Mouse (Mus musculus): Measurements from ENCODE around the gene Acsl1. TPM values are rescaled to one million over a fixed set of nuclear protein-coding genes. Genes with fewer than 3 reads are reported as not detected.

The Acsl1 gene
- polyA plus RNA-seq, 1 experiment from 2014 or later: 18.5 TPM

DNA sequence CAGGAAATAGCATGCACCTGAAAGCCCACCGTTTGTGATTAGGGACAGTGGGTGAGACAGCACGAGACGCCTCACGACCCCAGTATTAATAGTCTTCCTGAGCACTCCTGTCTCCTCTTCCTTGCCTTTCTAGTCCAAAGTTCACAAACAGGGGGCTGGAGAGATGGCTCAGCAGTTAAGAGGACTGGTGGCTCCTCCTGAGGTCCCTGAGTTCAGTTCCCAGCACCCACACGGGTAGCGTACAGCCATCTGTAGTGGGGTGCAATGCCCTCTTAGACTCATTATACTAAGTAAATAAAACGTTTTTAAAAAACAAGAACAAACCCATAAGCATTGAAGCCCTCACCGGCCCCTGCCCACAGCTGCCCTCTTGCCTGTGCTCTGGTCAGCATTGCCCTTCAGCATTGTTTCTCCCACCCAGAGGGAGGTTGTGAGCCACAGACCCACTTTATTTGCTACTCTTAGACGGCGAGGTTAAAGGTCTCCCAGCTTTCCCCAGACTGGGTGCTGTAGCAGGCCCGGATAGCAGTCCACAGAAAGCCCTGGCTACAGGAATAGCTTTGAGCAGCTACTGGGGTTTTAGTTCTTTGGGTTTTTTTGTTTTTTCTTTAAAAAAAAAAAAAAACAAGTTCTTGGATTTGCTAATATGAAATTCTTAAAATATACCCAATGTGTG lies 22.8 kb downstream of the Acsl1 start:
- 89% methylated on average over 11 of the region's 11 CpGs for WGBS

DNA sequence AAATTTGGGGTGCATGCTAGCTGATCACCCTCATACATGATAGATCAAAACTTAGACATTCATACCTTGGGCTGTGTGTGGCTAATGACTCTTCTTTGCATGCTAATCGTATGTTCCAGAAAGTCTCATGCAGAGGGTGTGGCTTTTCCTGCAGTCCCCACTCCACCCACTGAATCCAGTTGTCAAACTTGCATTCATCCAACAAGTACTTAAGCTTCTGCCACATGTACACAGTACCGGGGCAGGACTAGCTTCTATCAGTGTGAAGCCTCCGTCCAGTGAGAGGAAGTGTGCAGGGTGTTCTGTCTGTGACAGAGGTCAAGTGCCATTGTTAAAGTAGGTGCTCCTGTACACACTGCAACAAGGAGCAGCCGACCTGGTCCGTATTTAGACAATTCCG lies 26.0 kb downstream of the Acsl1 start:
- Histone ChIP-seq H3K4me2 (no peak overlapping the region), H3K36me3 (no peaks in the 10 kb centered on the region), H3K9ac (no peak overlapping the region), H3K27ac (no peak overlapping the region), H3K4me3 (replicated peaks) (no peak overlapping the region), H3K4me1 (peaks cover 29% of the 10 kb centered on the region), H3K27me3 (no peaks in the 10 kb centered on the region; the same call in 1 of the 2 replicates), H3K9me3 (replicated peaks) (no peaks in the 10 kb centered on the region)
- ATAC-seq (replicated peaks; ENCODE audit: low FRiP score): no peak
- 75% methylated on average over 6 of the region's 6 CpGs for WGBS

More for the DNA sequence above, 22.8 kb downstream of the Acsl1 start:
- Histone ChIP-seq H3K4me3 (replicated peaks) (no peak overlapping the region), H3K4me2 (no peak overlapping the region), H3K36me3 (no peaks in the 10 kb centered on the region), H3K4me1 (no peaks in the 10 kb centered on the region; the same call in 1 of the 2 replicates), H3K27me3 (no peaks in the 10 kb centered on the region), H3K9ac (no peak overlapping the region), H3K27ac (no peak overlapping the region), H3K9me3 (replicated peaks) (no peaks in the 10 kb centered on the region)
- no peak for ATAC-seq (replicated peaks; ENCODE audit: low FRiP score)

DNA sequence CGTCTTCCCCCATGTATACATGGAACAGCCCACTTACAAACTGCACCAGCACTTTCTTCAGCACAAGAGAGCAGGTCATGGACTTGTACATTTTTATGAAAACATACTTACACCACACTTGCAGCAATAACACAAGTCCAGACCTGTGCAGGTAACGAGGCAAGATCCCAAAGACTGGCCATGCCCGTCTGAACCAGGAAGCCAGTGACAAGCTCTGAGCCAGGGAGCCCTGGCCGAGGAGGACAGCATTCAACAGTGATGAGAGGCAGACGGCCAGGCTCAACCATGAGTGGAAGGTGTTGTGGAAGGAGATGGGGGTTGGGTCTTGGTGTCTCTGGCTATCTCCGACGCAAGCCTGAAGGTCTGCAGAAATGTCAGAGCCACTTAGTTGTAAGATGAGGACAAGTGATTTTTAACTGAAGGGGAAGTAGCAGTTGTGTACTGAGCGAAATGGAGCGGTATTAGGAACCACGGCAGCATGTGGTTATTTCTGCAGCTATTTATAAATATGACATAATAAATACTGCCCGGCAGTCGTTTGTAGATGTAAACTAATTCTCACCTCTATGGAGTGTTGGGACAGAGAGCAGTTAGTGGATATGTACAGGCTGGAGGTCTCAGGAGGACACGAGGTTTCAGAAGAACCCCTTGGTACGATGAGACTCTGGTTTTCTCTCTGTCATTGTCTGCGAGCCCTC lies 26.6 kb downstream of the Acsl1 start:
- Histone ChIP-seq H3K9me3 (replicated peaks) (no peaks in the 10 kb centered on the region), H3K36me3 (no peaks in the 10 kb centered on the region), H3K27ac (no peak overlapping the region), H3K27me3 (no peaks in the 10 kb centered on the region; the same call in 1 of the 2 replicates), H3K4me2 (no peak overlapping the region), H3K4me3 (replicated peaks) (no peak overlapping the region), H3K4me1 (peaks cover 33% of the 10 kb centered on the region), H3K9ac (no peak overlapping the region)
- WGBS: 74% methylated on average over 15 of the region's 15 CpGs
- no peak for ATAC-seq (replicated peaks; ENCODE audit: low FRiP score)

DNA sequence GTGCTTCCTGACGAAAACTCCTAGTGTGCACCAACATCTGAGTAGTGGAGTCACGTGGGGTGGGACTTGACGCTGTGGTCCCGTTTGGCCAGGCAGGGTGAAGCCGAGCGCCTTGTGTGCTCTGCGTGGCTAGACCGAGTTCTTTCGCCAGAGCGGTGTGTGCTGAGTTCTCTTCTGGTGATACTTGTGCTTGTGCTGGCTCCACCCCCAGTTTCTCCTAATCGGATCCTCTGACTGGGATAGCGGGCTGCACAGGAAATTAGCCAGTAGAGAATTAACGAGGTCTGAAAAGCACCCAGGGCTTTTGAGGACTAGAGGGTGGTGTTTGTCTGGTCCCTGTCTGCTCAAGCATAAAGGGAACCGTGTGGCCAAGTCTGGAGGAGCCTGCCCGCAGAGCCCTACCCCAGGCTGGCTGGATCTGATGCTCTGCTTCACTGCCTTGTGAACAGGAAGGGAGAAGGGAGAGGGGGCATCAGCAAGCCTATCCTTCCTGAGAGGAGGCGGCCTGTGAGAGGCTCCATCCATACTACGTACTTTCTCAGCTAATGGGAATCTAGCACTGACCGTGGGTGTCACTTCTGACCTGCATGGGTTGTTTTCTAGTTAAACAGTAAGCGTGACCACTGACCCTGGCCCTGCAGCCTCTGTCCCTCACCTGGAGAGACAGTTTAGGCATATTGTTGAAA lies 28.7 kb downstream of the Acsl1 start:
- Histone ChIP-seq H3K4me2 (peak overlapping the region; percentile 51), H3K9me3 (replicated peaks) (no peaks in the 10 kb centered on the region), H3K9ac (no peak overlapping the region), H3K36me3 (no peaks in the 10 kb centered on the region), H3K4me3 (replicated peaks) (peak overlapping the region; percentile 6), H3K27ac (peak overlapping the region; percentile 70), H3K27me3 (no peaks in the 10 kb centered on the region; the same call in 1 of the 2 replicates), H3K4me1 (peaks cover 48% of the 10 kb centered on the region)
- peak; percentile 94 for ATAC-seq (replicated peaks; ENCODE audit: low FRiP score)
- WGBS: 16% methylated on average over 19 of the region's 19 CpGs

DNA sequence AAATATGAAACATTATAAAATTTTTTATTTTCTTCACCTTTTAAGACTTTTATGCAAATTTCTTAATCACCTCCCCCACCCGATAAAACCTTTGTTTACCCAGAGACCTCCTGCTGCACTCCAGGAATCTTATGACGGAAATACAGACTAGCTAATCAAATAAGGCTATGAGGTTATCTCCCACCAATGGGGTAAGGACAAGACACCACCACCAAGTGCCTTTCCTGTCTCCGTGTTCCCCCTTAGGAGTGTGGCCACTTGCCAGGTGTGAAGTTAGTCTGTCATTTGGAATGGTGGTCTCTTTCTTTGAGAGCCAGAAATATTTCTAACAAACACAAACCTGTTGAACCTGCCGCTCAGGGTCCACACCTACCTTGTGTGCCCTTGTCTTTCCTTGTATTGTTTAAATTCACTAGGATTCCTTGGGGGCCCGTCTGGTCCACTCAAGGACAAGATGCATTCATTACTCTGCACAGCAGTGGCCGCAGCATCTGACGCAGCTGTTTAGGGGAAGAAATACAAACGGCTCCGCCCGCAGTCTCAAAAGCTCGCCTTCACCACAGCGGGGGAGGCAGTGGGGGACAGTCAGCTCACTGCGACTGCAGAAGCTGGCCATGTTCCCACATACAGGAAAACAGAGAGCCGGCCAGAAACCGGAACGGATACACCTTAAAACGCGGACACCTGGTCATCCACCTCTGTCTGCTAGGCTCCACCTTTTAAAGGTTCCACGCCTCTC lies 31.7 kb downstream of the Acsl1 start:
- WGBS: 34% methylated on average over 19 of the region's 19 CpGs
- Histone ChIP-seq H3K27ac (no peak overlapping the region), H3K9ac (no peak overlapping the region), H3K9me3 (replicated peaks) (no peaks in the 10 kb centered on the region), H3K4me3 (replicated peaks) (peak overlapping the region; percentile 38), H3K27me3 (no peaks in the 10 kb centered on the region; the same call in 1 of the 2 replicates), H3K36me3 (no peaks in the 10 kb centered on the region), H3K4me1 (peaks cover 56% of the 10 kb centered on the region), H3K4me2 (peak overlapping the region; percentile 60)
- ATAC-seq (replicated peaks; ENCODE audit: low FRiP score): no peak

DNA sequence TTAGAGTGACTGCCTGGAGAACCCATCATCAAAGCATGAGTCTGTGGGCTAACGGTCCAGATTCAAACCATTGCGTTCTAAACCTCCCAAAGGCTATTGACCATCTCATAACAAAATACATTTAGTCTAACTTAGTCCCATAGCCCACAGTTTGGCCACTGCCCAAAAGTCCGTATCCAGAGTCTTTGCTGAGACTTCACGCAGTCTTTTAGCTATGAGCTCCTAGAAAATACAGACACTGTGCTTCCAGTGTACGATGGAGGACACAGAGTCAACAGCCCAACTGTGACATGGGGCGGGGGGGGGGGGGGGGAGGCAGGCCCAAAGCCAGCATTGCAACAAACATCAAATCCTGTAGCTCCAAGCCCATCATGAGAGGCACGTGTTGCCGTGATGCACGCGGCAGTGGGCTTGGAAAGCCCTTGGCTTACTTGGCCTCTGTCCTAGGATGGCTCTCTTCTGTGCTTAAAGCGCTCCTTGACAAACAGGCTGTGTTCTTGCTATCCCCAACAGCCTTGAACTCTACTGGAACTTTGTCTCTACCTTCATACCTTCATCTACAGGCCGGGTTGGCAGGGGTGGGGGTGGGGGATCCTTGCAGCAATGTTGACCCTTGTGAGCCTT lies 32.3 kb downstream of the Acsl1 start:
- Histone ChIP-seq H3K9me3 (replicated peaks) (no peaks in the 10 kb centered on the region), H3K27ac (no peak overlapping the region), H3K9ac (no peak overlapping the region), H3K4me1 (peaks cover 56% of the 10 kb centered on the region), H3K4me3 (replicated peaks) (peak overlapping the region; percentile 38), H3K27me3 (no peaks in the 10 kb centered on the region; the same call in 1 of the 2 replicates), H3K36me3 (no peaks in the 10 kb centered on the region), H3K4me2 (peak overlapping the region; percentile 60)
- WGBS: 78% methylated on average over 12 of the region's 12 CpGs
- ATAC-seq (replicated peaks; ENCODE audit: low FRiP score): no peak

DNA sequence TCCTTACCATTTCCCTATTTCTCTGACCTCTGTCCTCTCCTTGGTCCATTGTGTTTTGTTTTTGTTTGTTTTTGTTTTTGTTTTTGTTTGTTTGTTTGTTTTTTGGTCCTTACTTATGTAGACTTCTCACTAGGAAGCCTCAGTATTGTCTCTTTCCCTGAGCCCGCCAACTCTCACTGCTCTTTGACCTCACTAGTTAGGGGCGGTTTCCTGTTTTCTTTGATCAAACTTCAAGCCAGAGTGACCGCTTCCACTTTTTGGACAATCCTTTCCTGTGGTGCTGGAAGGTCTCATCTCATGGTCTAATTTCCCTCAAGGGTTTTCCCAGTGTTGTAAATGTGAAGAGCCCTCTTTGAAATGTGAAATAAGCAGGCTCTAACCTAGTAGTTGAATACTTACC lies 33.4 kb downstream of the Acsl1 start:
- Histone ChIP-seq H3K9me3 (replicated peaks) (no peaks in the 10 kb centered on the region), H3K4me1 (peaks cover 50% of the 10 kb centered on the region), H3K4me2 (no peak overlapping the region), H3K27me3 (no peaks in the 10 kb centered on the region; the same call in 1 of the 2 replicates), H3K27ac (no peak overlapping the region), H3K4me3 (replicated peaks) (no peak overlapping the region), H3K9ac (no peak overlapping the region), H3K36me3 (no peaks in the 10 kb centered on the region)
- 38% methylated on average over 3 of the region's 3 CpGs for WGBS
- ATAC-seq (replicated peaks; ENCODE audit: low FRiP score): no peak

DNA sequence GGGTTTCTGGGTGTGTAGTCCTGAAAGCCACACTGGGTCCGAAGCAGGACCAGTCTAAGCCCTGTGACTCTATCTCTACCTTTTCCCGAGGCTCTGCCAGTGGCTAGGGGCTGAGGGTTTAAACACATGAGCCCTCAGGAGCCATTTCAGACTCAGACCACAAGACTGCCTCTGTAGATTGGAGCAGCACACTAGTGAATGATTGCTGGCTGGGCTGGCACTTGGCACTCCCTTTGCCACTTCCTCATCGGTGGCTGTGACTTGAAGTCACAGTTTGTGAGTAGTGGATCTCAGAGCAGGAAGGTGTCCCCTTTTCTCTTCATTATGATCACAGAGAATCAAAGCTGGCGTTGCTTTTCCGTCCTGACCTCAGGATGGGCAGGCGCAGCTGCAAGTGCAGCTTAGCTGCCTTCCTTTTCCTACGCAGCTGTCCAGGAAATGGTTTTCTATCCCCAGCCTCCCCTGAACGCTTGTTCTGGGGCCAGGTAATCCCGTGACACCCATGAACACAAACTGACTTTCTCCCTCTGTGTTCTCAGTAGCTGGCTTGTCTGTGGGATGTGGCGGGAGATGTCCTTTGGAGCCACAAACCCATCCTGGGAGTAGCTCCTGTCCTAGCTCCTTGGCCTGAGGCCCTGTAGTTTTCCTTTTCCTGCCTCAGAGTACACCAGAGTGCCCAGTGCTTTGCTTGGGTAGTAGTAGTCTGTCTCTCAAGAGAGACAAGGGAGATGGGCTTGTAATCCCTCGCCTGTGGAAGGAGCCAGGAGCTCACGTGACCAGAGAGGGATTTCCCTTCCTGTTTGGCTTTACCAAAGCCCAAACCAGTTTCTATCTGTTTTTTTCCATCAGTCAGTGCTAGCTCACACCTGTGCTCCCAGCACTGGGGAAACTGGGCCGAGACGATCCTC lies 37.9 kb downstream of the Acsl1 start:
- H3K27ac ChIP-seq: no peak overlapping the region
- 74% methylated on average over 14 of the region's 14 CpGs for WGBS
- no peak for ATAC-seq (replicated peaks; ENCODE audit: low FRiP score)

DNA sequence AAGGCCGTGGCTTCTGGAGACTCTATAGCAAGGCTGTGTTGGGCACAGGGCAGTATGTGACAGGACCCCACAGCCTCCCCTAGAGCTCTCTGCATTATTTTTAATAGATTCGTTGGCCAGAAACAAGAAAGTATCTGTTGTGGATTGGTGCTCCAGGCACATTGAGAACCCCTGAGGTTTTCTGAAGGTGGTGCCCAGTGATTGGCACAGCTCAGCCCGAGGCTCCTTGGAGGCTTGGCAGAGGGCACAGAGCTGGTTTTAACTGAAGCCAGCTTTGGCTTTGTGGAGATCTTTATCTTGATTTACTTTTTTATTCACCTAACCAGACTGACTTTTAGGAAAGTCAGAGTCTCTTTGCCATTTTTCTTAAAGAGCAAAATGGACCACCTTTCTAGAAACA lies 38.6 kb downstream of the Acsl1 start:
- no peaks in the 10 kb centered on the region for H3K9me3 ChIP-seq (replicated peaks)
- no peak overlapping the region for H3K4me3 ChIP-seq (replicated peaks)
- WGBS: 80% methylated on average over 3 of the region's 3 CpGs
- no peak overlapping the region for H3K4me2 ChIP-seq
- H3K4me1 ChIP-seq: peaks cover 7% of the 10 kb centered on the region
- H3K27ac ChIP-seq: no peak overlapping the region
- 0 out of 2 replicates have a peak, but pooled peaks cover 4% of the 10 kb centered on the region for H3K36me3 ChIP-seq
- H3K27me3 ChIP-seq: no peaks in the 10 kb centered on the region
- H3K9ac ChIP-seq: no peak overlapping the region
- no peak for ATAC-seq (replicated peaks; ENCODE audit: low FRiP score)

More for the DNA sequence above, 37.9 kb downstream of the Acsl1 start:
- H3K27me3 ChIP-seq: no peaks in the 10 kb centered on the region
- H3K4me3 ChIP-seq (replicated peaks): no peak overlapping the region
- no peaks in the 10 kb centered on the region for H3K9me3 ChIP-seq (replicated peaks)
- H3K4me2 ChIP-seq: no peak overlapping the region
- 0 out of 2 replicates have a peak, but pooled peaks cover 2% of the 10 kb centered on the region for H3K36me3 ChIP-seq
- no peak overlapping the region for H3K9ac ChIP-seq
- H3K4me1 ChIP-seq: peaks cover 10% of the 10 kb centered on the region

DNA sequence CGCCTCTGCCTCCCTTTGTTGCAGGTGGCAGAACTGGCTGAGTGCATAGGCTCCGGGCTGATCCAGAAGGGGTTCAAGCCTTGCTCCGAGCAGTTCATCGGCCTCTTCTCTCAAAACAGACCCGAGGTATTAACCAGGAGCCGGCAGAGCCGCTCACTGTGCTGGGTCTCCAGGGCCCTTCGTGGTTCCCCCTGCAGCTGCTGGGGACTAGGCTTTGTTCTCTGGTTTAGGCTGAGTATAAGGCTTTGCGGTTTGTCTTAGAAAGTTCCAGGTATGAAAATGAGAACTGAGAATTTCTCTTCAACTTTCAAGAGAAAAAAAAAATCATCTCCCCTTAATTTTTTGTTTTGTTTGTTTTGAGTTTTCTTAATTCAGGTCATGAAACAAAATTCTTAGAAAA lies 40.5 kb downstream of the Acsl1 start:
- ATAC-seq (replicated peaks; ENCODE audit: low FRiP score): no peak
- 87% methylated on average over 9 of the region's 9 CpGs for WGBS
- Histone ChIP-seq H3K36me3 (0 out of 2 replicates have a peak, but pooled peaks cover 4% of the 10 kb centered on the region), H3K4me1 (no peaks in the 10 kb centered on the region), H3K9me3 (replicated peaks) (no peaks in the 10 kb centered on the region), H3K4me3 (replicated peaks) (no peak overlapping the region), H3K27me3 (no peaks in the 10 kb centered on the region), H3K27ac (no peak overlapping the region), H3K9ac (no peak overlapping the region), H3K4me2 (no peak overlapping the region)
